Comparison of ENCODE assay signal across 32 mouse cellular contexts in the genomic region with DNA sequence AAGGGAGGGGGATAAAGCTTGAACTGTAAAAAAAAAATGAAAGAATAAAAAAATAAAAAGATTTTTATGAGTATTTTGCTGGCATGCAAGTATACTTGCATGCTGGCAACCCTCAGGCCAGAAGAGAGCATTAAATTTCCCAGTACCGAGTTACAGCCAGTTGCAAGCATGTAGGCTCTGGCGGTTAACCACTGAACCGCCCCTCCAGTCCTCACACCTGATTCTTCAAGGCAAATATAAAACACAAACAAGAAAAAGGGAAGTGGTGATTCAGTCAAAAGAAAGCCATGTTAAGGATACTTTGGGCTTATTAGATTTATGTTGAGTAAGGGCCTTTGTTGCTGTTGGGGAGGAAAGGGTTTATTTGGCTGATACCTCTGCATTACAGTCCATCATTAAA. TPM values are rescaled to one million over a fixed set of nuclear protein-coding genes. Genes with fewer than 3 reads are reported as not detected.
DNase-seq lines count a peak whose midpoint lies in the region; ATAC-seq and TF ChIP-seq lines count a peak whose summit lies in the region.
"Had no signal": no experiment of that assay in that cellular context is flagged by ENCODE, and none has a peak within 500 bp of the region (broad histone marks: within the 10 kb centered on the region; RNA-seq: fewer than 3 reads in every experiment).

No protein-coding gene starts in this region.

- TF ChIP-seq EP300 in CH12.LX (IDR thresholded peaks at IDR 0.05; ENCODE audit: low read length): no peak
- TF ChIP-seq EP300 in lung, postnatal 0 days (IDR thresholded peaks at IDR 0.05): no peak

- no peaks in the 10 kb centered on the region for H3K4me1 ChIP-seq in limb, embryonic 14.5 days (ENCODE audit: control insufficient read depth, insufficient read depth, low read length)
- H3K4me1 ChIP-seq in limb, embryonic 10.5 days: no peaks in the 10 kb centered on the region
- H3K4me1 ChIP-seq in CH12.LX (ENCODE audit: control insufficient read depth in 1 of 2, insufficient read depth in 2 of 2): peaks cover 0 to 18% of the 10 kb centered on the region in 2 experiments; a peak in 3 of 4 replicates
- no peaks in the 10 kb centered on the region for H3K4me1 ChIP-seq in lung, postnatal 0 days (ENCODE audit: insufficient read depth, low read depth, low read length)
- H3K4me1 ChIP-seq: forebrain, embryonic 10.5 days; heart, embryonic 12.5 days; hindbrain, embryonic 13.5 days; megakaryocyte, embryonic 14.5 days; midbrain, embryonic 13.5 days; neural tube, embryonic 13.5 days had no signal

- ATAC-seq in limb, embryonic 14.5 days (ENCODE audit: low FRiP score, low read depth): no peak
- peak; percentile 37; the same call in 1 of the 2 replicates for ATAC-seq in granulocyte monocyte progenitor cell, adult 5-6 weeks (replicated peaks; ENCODE audit: poor library complexity, severe bottlenecking)
- ATAC-seq in neutrophil, adult 5-6 weeks (ENCODE audit: extremely low read depth, insufficient number of reproducible peaks, low FRiP score, poor library complexity, severe bottlenecking): peak; percentile 72; the same call in 1 of the 2 replicates
- no peak for ATAC-seq in lung, postnatal 0 days
- ATAC-seq: forebrain, embryonic 16.5 days; liver, postnatal 0 days; midbrain, embryonic 13.5 days had no signal

- H3K79me2 ChIP-seq in CH12.LX (replicated peaks; ENCODE audit: control insufficient read depth, extremely low read depth, insufficient read depth, poor library complexity, severe bottlenecking): no peaks in the 10 kb centered on the region

- 64% methylated on average over 3 of the region's 3 CpGs for WGBS in limb, embryonic 14.5 days
- WGBS in limb, embryonic 10.5 days: 93% methylated on average over 3 of the region's 3 CpGs
- WGBS in lung, postnatal 0 days: 85% methylated on average over 3 of the region's 3 CpGs

- no peak for TF ChIP-seq CTCF in CH12.LX (conservative IDR thresholded peaks at IDR 0.05 in 1 of 2, IDR thresholded peaks at IDR 0.05 in 1 of 2; ENCODE audit: low read depth in 2 of 2, low read length in 2 of 2)
- no peak for TF ChIP-seq CTCF in lung, postnatal 0 days (IDR thresholded peaks at IDR 0.05)

- H3K27me3 ChIP-seq in limb, embryonic 14.5 days (ENCODE audit: control insufficient read depth, insufficient read depth, low read length): no peaks in the 10 kb centered on the region
- no peaks in the 10 kb centered on the region for H3K27me3 ChIP-seq in limb, embryonic 10.5 days (ENCODE audit: low read depth, poor library complexity, severe bottlenecking)
- H3K27me3 ChIP-seq in CH12.LX (replicated peaks): no peaks in the 10 kb centered on the region
- no peaks in the 10 kb centered on the region for H3K27me3 ChIP-seq in lung, postnatal 0 days (replicated peaks; ENCODE audit: insufficient read depth, low read length)
- H3K27me3 ChIP-seq: heart, embryonic 12.5 days; hindbrain, embryonic 13.5 days; megakaryocyte, embryonic 14.5 days; midbrain, embryonic 13.5 days; neural tube, embryonic 13.5 days had no signal

- peak; percentile 3 for DNase-seq in limb, embryonic 14.5 days (ENCODE audit: low spot score)
- DNase-seq in limb, embryonic 10.5 days (ENCODE audit: low spot score): no peak
- DNase-seq in CH12.LX (ENCODE audit: extremely low read depth): peak; percentile 32
- DNase-seq in lung, postnatal 0 days (ENCODE audit: low spot score): no peak
- DNase-seq in right cerebral cortex, postnatal 25 days: no peak
- no peak for DNase-seq in urinary bladder, adult 18-20 months (ENCODE audit: low spot score in 2 of 2)
- DNase-seq: adrenal gland, postnatal 36 days; cerebellum, adult 11 months; cerebellum, adult 9-11 months; gastrocnemius, postnatal 14 days; heart, adult 18-20 months; heart, postnatal 10 days; kidney, adult 8-10 months; kidney, postnatal 10 days; liver, postnatal 0 days; lung, postnatal 14 days; right cerebral cortex, adult 18-20 months; thymus, postnatal 36 days had no signal

- TF ChIP-seq RAD21 in CH12.LX (IDR thresholded peaks at IDR 0.05; ENCODE audit: low read depth, low read length): no peak

- dilution Hi-C loops in CH12.LX (cut with MboI; ENCODE audit: extremely low pct_ligation_motif_present, extremely low pct_unique_long_range_greater_than_20kb, low sequenced_read_pairs): no loop called here

- no peaks in the 10 kb centered on the region for H3K9me3 ChIP-seq in limb, embryonic 14.5 days (ENCODE audit: control insufficient read depth, low read length)
- no peaks in the 10 kb centered on the region for H3K9me3 ChIP-seq in limb, embryonic 10.5 days (replicated peaks)
- no peaks in the 10 kb centered on the region for H3K9me3 ChIP-seq in CH12.LX (replicated peaks; ENCODE audit: low read length)
- H3K9me3 ChIP-seq in lung, postnatal 0 days (ENCODE audit: low read length): no peaks in the 10 kb centered on the region
- H3K9me3 ChIP-seq: forebrain, embryonic 10.5 days; heart, embryonic 12.5 days; hindbrain, embryonic 13.5 days; midbrain, embryonic 13.5 days; neural tube, embryonic 13.5 days had no signal

- H3K27ac ChIP-seq in limb, embryonic 14.5 days (replicated peaks; ENCODE audit: low read depth, low read length): no peak overlapping the region
- no peak overlapping the region for H3K27ac ChIP-seq in limb, embryonic 10.5 days
- H3K27ac ChIP-seq in CH12.LX (ENCODE audit: insufficient read depth, low read depth): no peak overlapping the region
- no peak overlapping the region for H3K27ac ChIP-seq in lung, postnatal 0 days (ENCODE audit: low read length)
- H3K27ac ChIP-seq: forebrain, embryonic 10.5 days; hindbrain, embryonic 13.5 days; midbrain, embryonic 13.5 days; neural tube, embryonic 13.5 days had no signal

- H3K4me3 ChIP-seq in limb, embryonic 14.5 days (replicated peaks; ENCODE audit: low read length): no peak overlapping the region
- H3K4me3 ChIP-seq in limb, embryonic 10.5 days: no peak overlapping the region
- no peak overlapping the region for H3K4me3 ChIP-seq in CH12.LX (replicated peaks in 1 of 3; ENCODE audit: low read depth in 2 of 3, low read length in 2 of 3, poor library complexity in 1 of 3)
- no peak overlapping the region for H3K4me3 ChIP-seq in lung, postnatal 0 days (ENCODE audit: low read depth, low read length)
- H3K4me3 ChIP-seq: forebrain, embryonic 10.5 days; heart, embryonic 12.5 days; hindbrain, embryonic 13.5 days; megakaryocyte, embryonic 14.5 days; midbrain, embryonic 13.5 days; neural tube, embryonic 13.5 days had no signal

- H3K4me2 ChIP-seq in limb, embryonic 14.5 days (replicated peaks; ENCODE audit: low read depth, low read length, severe bottlenecking): no peak overlapping the region
- no peak overlapping the region for H3K4me2 ChIP-seq in CH12.LX (ENCODE audit: insufficient read depth, low read depth, poor library complexity, severe bottlenecking)
- H3K4me2 ChIP-seq in lung, postnatal 0 days (replicated peaks; ENCODE audit: low read depth, low read length): no peak overlapping the region
- H3K4me2 ChIP-seq: heart, embryonic 12.5 days; hindbrain, embryonic 13.5 days; liver, embryonic 11.5 days; midbrain, embryonic 13.5 days; neural tube, embryonic 13.5 days had no signal

- in situ Hi-C loops in CH12.LX (cut with MboI; ENCODE audit: low pct_ligation_motif_present, low pct_unique_long_range_greater_than_20kb, low sequenced_read_pairs): no loop called here

- no peak overlapping the region for H3K9ac ChIP-seq in limb, embryonic 14.5 days (ENCODE audit: low read depth, low read length, severe bottlenecking)
- H3K9ac ChIP-seq in CH12.LX (ENCODE audit: insufficient read depth, low read depth): no peak overlapping the region
- H3K9ac ChIP-seq in lung, postnatal 0 days (replicated peaks; ENCODE audit: low read depth): no peak overlapping the region
- H3K9ac ChIP-seq: heart, embryonic 12.5 days; hindbrain, embryonic 13.5 days; liver, postnatal 0 days; midbrain, embryonic 13.5 days; neural tube, embryonic 13.5 days had no signal

- H3K36me3 ChIP-seq in limb, embryonic 14.5 days (ENCODE audit: control insufficient read depth, insufficient read depth, low read length): peaks cover 3% of the 10 kb centered on the region; the same call in 1 of the 2 replicates
- peaks cover 5% of the 10 kb centered on the region; the same call in 1 of the 2 replicates for H3K36me3 ChIP-seq in limb, embryonic 10.5 days
- H3K36me3 ChIP-seq in CH12.LX (replicated peaks in 1 of 2; ENCODE audit: control insufficient read depth in 1 of 2, insufficient read depth in 1 of 2, low read length in 1 of 2): peaks cover 0 to 4% of the 10 kb centered on the region in 2 experiments
- H3K36me3 ChIP-seq in lung, postnatal 0 days (ENCODE audit: insufficient read depth, low read length): no peaks in the 10 kb centered on the region
- H3K36me3 ChIP-seq: hindbrain, embryonic 13.5 days had no signal

- no peak for TF ChIP-seq POLR2A in limb, embryonic 14.5 days (IDR thresholded peaks at IDR 0.05; ENCODE audit: borderline replicate concordance, extremely low read depth, insufficient read depth, insufficient read length)
- no peak for TF ChIP-seq POLR2A in CH12.LX (IDR thresholded peaks at IDR 0.05; ENCODE audit: low read depth, low read length)

TF ChIP-seq in CH12.LX, 34 proteins besides CTCF, POLR2A, EP300 and RAD21:
- no peak for TF ChIP-seq BHLHE40 (IDR thresholded peaks at IDR 0.05; ENCODE audit: low read depth, low read length)

RNA-seq across cellular contexts. Expression of gene Prlhr, which starts 52.0 kb away (rescaled TPM):
- not detected in 2 replicates for polyA plus RNA-seq in limb, embryonic 14.5 days (2012; rRNA removed)
- not detected in 2 replicates for polyA plus RNA-seq in limb, embryonic 14.5 days (2014; fragmentation: Nextera tagmentation; extraction: Ambion mirVana)
- not detected in 2 replicates for polyA plus RNA-seq in limb, embryonic 10.5 days (2016; fragmentation: Nextera tagmentation; extraction: Ambion mirVana)
- not detected in 2 replicates for total RNA-seq in CH12.LX (2012; rRNA removed)
- total RNA-seq in CH12.LX (2014; rRNA removed): not detected in 2 replicates
- not detected in 2 replicates for polyA plus RNA-seq in CH12.LX (2012; ENCODE audit: insufficient read length, low read depth)
- total RNA-seq in granulocyte monocyte progenitor cell, adult 5-6 weeks (2014; fragmentation: Nextera tagmentation): not detected in 2 replicates
- total RNA-seq in granulocyte monocyte progenitor cell, adult 5-6 weeks (2017): not detected in 2 replicates
- total RNA-seq in neutrophil, adult 5-6 weeks (2017): not detected in 2 replicates
- polyA plus RNA-seq in lung, postnatal 0 days (2015; fragmentation: Nextera tagmentation; extraction: Ambion mirVana): not detected in 2 replicates
- total RNA-seq: gastrocnemius, postnatal 14 days; heart, adult 18-20 months; heart, postnatal 10 days had no signal
- polyA plus RNA-seq: embryonic facial prominence, embryonic 11.5 days; forebrain, embryonic 10.5 days; heart, embryonic 12.5 days; intestine, embryonic 14.5 days; limb, embryonic 11.5 days; liver, embryonic 11.5 days; liver, postnatal 0 days; neural tube, embryonic 13.5 days; testis, adult 2 months had no signal

Comparison
In these comparisons a context has a peak if more than half of its experiments do, and no peak if none do; other contexts are left out.
1. DNase-seq: peak in limb, embryonic 14.5 days (single experiment) and CH12.LX (single experiment); none in limb, embryonic 10.5 days (single experiment), lung, postnatal 0 days (single experiment), right cerebral cortex, postnatal 25 days (single experiment) and urinary bladder, adult 18-20 months (0 of 2).
2. ATAC-seq: peak in granulocyte monocyte progenitor cell, adult 5-6 weeks (single experiment) and neutrophil, adult 5-6 weeks (single experiment); none in limb, embryonic 14.5 days (single experiment) and lung, postnatal 0 days (single experiment).